Mouse (Mus musculus) liver, adult (tissue): Measurements from ENCODE around the gene Riiad1.

Source experiments
- GATA4 ChIP-seq: IDR thresholded peaks from 2 replicates; pipeline ENCODE4 v1.6.1; 2014; ENCODE audit warnings: mild to moderate bottlenecking, low read length; ENCODE audit not compliant: insufficient replicate concordance

Gene Riiad1

DNA sequence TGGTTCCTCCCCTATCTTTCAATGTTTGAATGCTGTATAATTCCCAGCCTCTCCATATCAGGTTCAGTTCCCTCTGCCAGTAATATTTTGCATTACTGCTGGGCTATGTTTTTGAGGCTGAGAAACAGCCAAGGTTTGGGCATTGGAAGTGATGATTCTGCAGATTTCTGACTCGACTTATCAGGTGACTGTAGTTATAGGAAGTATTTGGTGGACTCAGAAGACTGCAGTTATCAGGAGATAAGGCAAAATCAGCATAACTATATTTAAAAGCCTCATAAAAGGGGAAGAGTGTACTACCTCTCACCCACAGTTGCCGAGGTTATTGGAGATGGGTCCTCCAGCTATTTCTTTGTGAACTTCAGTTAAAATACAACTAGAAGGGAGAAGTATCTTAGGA lies 49.2 kb downstream of the Riiad1 start:
- TF ChIP-seq GATA4 = no peak
